Mouse (Mus musculus): Measurements from ENCODE around the gene Hsd17b11.
"Not testable (repeated sequence)": the region's sequence is repeated elsewhere in the genome, so short reads cannot be mapped to it uniquely, and the experiment has no call there.

The Hsd17b11 gene

GRCm38 (mm10) chr5:103977907-103978570, 43.7 kb downstream of the Hsd17b11 start:
- no peak for DNase-seq

DNA sequence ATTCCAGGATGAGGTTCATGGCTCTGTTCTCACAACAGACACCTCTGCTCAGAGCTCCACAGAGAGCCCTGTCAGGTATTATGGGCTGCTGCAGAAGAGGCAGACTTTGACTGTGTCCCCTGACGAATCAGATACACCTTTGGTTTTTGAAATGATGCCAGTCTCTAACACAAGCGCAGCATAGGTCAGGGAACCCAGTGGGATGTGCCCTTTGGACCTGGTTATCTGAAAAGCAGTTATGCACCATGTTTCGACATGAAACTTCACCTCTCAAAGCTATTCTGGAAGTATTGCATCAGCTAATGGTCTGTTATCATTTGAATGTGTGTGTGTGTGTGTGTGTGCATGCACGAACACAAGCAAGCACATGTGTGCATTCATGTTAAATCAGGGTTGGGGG, 44.4 kb downstream of the Hsd17b11 start, which contains the start of gene Hsd17b13:
TSS of gene Hsd17b13 (minus strand) at position 114 of the 400 bp plus-strand sequence.
- no peak for DNase-seq

- DNase-seq, result no peak
These were observed 46.0 kb downstream of the Hsd17b11 start for GRCm38 (mm10) chr5:103975736-103976135.

GRCm38 (mm10) chr5:103972801-103973200, 48.9 kb downstream of the Hsd17b11 start:
- no peak for DNase-seq

DNA sequence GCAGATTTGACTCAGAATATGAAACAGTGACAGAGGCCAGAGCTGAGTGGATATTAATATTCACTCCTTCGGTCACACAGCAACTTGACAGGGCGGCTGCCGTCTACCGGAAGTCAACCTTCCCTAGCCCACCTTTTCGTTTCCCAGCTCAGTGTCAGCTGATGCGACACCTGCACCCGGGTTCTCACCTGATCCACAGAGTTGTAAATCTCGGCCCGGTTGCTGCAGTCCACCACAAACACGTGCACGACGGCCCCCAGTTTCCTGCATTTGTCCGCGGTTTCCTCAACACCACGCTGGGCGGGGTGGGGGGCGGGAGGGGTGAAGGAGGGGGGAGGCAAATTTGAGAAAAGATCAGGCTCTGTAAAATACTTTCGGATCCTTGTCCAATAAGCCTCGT, 49.3 kb downstream of the Hsd17b11 start:
- no peak for DNase-seq

DNA sequence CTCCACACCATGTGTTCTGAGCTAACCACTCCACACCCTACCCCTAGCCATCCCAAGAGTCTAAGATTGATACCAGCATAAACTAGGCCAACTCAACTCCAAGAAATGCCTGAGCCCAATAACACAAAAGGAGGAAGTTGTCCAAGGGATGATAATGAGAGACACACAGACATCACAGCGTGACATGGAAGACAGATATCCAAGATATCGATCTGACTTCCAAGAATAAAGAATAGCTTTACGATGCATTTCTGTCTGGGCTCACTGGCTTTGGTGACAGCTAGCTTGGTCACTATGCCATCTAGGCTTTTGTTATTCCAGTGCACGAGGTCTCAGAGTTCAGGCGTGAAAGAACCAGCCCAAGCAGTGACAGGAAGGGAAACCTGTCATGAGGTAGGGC, 50.7 kb downstream of the Hsd17b11 start:
- no peak for DNase-seq

- DNase-seq, result no peak
These were observed 58.7 kb downstream of the Hsd17b11 start for GRCm38 (mm10) chr5:103962935-103963429.

- no peak for DNase-seq
These were observed 67.1 kb downstream of the Hsd17b11 start for GRCm38 (mm10) chr5:103954638-103955037.

GRCm38 (mm10) chr5:103953135-103954083, 68.3 kb downstream of the Hsd17b11 start:
- DNase-seq, result no peak

GRCm38 (mm10) chr5:103950138-103950537, 71.6 kb downstream of the Hsd17b11 start:
- not testable (repeated sequence) for DNase-seq

GRCm38 (mm10) chr5:103943183-103943582, 78.5 kb downstream of the Hsd17b11 start:
- DNase-seq, result no peak

DNA sequence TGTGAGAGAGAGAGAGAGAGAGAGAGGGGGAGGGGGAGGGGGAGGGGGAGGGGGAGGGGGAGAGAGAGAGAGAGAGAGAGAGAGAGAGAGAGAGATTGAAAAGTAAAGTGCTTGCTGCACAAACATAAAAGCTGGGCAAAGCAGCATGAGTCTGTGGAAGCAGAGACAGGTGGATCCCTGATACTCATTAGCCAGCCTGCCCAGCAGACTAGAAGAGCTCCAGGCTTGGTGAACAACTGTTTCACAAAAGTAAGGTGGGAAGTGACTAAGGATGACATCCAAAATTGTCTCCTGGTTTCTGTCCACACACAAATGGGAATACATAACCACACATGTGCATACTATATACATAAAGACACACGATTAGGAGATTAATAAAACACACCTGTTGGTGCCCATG, 81.9 kb downstream of the Hsd17b11 start:
- no peak for DNase-seq
